Mouse (Mus musculus): ENCODE results near the gene Rnf220. TPM values are rescaled to one million over a fixed set of nuclear protein-coding genes. Genes with fewer than 3 reads are reported as not detected.

The Rnf220 gene
- total RNA-seq, 4 experiments from 2014 or later = 202 to 206 (median 204) TPM

- no peak for DNase-seq (ENCODE audit: low spot score in 2 of 2)
Observed at GRCm38 (mm10) chr4:117381846-117382245, 115.0 kb downstream of the Rnf220 start.

GRCm38 (mm10) chr4:117380558-117380935 lies 116.3 kb downstream of the Rnf220 start:
- DNase-seq (ENCODE audit: low spot score in 2 of 2) = no peak

- DNase-seq (ENCODE audit: low spot score in 2 of 2) = no peak
Observed at GRCm38 (mm10) chr4:117379803-117380557, 116.9 kb downstream of the Rnf220 start.

GRCm38 (mm10) chr4:117374078-117374540 lies 122.7 kb downstream of the Rnf220 start:
- DNase-seq (ENCODE audit: low spot score in 2 of 2) = no peak

DNA sequence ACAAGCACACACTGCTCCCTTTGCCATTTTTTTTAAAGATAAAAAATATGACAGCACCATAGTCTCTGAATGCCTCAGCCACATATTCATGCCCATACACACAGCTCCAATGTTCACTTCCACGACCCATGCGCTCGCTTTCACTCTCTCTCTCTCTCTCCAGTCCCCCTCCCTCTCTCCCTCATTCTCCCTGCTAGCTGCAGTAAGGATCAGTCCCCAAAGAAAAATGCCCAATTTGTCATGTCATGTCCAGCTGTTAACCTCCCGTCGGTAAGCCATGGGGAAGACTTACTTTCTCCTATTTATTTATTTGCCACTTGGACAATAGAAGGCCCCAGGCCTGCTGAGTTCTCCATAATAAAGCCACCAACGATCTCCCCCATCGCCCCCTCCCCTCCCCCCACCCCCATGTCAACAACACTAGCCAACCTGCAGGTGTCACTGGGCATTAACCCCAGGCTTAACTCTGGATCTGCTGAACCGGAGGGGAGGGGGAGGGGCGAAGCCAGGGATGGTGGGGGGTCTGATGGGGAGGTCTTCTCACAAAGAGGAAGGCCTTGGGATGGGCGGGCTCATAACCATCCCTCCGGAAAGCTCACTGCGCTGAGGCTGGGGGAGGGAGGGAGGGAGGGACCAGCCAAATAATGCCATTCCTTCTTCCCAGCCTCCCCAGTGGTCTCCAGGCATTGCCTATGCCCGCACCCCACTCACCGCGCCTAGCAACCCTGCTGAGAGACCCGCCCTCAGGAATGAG lies 123.4 kb downstream of the Rnf220 start:
- DNase-seq (ENCODE audit: low spot score in 2 of 2) = no peak

- no peak for DNase-seq (ENCODE audit: low spot score in 2 of 2)
Observed at GRCm38 (mm10) chr4:117371896-117372295, 125.0 kb downstream of the Rnf220 start.

DNA sequence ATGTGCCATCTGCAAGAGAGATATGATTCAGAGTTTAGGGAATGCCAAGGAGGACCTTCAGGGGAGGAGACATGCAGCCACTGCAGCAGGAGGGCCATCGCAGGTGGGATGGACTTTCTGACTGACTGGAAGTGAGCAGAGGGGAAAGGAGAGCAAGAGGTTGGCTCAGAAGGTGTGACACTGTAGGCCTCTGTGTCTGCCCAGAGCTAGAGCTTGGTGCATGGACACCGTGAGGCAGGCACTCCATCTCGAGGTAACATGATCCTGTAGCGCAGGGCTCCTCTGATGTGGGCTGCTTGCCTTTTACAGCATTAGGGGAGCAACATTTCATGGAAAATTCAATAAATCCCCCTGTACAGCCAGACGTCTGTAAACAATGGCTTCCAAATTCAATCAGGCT lies 126.5 kb downstream of the Rnf220 start:
- DNase-seq (ENCODE audit: low spot score in 2 of 2) = no peak

DNA sequence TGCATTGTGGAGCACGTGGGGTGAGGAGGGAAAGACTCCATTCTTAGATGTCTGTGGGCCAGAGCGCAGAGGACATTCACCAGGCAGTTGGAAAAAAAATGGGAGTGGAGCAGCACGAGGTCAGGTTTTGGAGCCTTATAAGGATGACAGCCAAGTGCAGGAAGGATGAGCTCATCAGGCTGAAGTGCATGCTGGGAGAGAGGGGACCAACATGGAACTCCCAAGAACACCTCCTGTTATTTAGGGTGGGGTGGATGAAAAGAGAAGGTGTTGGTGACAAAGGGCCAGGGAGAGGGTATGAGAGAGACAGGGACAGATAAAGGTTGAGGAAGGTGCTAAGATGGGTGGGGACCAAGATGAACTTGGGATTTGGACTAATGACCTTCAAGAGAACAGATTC lies 127.3 kb downstream of the Rnf220 start:
- no peak for DNase-seq (ENCODE audit: low spot score in 2 of 2)

- no peak for DNase-seq (ENCODE audit: low spot score in 2 of 2)
Observed at GRCm38 (mm10) chr4:117367365-117367764, 129.5 kb downstream of the Rnf220 start.

DNA sequence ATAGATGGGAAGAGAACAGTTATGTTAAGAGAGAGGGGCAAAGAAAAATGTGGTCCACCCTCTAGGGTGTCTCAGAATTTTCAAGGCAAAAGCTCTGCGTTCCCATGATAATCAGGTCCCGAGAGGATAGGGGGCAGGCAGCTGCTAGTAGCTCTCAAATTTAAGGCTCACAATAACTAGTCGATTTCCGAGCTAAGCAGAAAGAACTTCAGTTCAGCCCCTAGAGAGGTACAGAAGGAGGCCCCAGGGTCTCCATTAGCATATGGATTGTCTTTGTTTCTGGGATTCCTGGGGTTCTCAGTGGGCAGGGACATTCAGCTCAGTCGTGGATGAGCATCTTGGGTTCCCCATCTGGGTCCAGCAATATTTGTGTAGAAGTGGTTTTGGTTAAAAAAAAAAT lies 134.8 kb downstream of the Rnf220 start:
- no peak for DNase-seq (ENCODE audit: low spot score in 2 of 2)

DNA sequence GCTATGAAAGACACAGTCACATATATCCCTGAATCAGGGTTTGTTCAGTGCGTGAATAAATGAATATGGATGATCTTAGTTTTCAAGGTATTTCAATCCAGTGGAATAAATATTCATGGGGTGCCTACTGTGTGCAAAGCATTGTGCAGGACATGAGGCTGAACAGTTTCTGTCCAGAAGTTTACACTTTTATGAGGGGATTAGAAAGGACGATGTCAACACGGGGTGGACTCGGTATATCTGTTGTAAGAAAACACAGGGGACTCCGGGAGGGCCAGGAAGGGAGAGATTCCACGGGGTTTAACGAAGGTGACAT lies 135.3 kb downstream of the Rnf220 start:
- DNase-seq (ENCODE audit: low spot score in 2 of 2) = no peak

DNA sequence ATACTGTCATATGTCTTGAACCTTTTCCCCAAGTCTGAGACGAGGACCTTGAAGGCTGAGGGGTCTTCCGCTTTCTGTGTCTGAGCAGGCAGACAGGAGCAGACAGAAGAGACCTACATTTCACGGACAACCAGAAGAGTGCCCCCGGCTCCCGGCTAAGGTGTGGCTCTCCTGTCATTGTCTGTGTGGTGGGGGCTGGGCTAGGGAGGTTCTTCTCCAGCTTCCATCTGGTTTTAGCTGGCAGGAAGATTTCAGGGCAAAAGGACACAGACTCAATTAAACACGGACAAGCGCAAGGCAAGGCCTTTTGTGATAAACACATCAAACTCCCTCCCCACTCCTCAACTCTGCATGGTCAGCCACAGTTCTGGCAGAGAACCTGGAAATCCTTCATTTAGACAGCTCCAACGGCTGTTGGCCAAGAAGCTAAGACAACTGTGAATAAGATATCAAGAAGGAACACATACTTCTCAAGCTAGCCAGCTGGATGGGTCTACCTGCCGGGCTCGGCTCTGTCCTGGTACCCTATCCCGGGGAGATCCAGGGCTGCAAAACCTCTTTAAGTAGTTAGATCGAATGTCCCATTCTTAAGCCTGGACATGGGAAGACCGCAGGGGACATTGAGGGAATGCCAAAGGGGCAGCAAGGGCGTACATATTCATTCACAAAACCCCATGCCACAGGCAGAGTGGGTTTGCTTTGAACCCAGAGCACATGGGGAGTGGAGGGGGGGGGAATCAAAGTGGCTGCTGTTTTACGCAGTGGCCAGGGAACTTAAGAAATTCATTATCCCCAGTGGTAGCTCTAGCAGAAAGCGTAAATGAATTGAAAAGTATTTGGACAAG lies 135.9 kb downstream of the Rnf220 start:
- DNase-seq (ENCODE audit: low spot score in 2 of 2) = no peak

DNA sequence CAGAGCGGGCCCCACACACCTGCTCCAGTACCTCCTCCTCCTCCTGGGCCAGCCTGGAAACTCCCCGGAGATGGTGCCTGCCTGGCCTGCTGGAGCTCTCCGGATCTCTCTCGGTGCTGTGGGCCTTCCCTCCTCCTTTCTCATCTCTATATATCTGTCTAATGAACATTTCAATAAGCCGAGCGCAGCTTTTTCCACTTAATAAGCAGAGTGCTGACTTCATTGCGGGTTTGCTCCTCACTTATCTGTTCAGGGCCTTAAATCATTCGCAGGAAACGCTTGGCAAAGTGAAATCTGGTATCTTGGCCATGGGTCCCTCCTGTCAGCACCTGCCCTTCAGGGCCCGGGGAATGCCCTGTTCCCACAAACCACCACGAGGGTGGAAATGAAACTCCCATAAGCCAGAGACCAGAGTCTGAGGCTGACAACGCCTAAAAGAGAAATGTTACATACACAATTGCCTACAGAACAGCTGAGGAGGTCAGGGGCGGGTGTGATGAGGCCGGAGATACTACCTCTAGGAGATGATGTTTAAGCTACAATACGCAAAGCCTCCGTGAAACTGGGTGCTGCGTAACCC lies 137.0 kb downstream of the Rnf220 start:
- no peak for DNase-seq (ENCODE audit: low spot score in 2 of 2)

DNA sequence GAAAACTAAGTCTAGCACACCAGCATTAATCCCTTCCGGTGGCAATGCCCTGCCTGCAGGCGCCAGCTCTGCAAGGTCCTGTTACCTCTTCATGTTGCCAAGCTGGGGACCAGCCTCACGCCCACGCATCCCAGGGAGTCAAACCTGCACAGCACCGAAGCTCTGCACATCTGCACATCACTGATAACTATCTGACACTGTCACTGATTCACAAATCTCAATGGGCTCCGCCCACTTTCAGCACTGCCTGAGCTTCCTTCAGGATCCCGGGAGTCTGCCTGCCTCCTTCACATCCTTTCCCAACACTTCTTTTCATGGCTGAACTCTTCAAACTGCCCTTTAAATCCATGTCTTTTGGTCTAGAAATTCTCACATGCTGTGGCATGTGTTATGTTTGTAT lies 138.9 kb downstream of the Rnf220 start:
- DNase-seq (ENCODE audit: low spot score in 2 of 2) = no peak

- DNase-seq (ENCODE audit: low spot score in 2 of 2) = no peak
Observed at GRCm38 (mm10) chr4:117357104-117357503, 139.7 kb downstream of the Rnf220 start.

DNA sequence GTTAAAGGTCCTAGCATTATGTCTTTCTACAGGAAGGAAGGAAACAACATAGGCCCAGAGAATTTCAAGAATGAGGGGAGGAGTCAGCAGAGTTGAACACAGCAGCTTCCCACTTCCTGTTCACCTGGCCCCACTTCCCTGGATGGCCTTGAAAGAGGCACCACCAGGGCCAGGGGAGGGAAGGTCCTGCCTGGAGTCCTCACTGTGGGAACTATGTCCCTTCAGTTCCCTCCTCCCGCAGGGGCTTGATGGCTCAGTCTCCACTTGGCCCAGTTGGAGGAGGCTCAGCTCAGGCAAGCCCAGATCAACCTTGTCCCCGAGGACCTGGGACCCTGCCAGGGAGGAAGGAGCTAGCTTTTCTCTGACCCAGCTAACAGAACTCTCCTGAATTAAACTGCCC lies 140.6 kb downstream of the Rnf220 start:
- no peak for DNase-seq (ENCODE audit: low spot score in 2 of 2)

GRCm38 (mm10) chr4:117354651-117355050 lies 142.2 kb downstream of the Rnf220 start:
- DNase-seq (ENCODE audit: low spot score in 2 of 2) = no peak

DNA sequence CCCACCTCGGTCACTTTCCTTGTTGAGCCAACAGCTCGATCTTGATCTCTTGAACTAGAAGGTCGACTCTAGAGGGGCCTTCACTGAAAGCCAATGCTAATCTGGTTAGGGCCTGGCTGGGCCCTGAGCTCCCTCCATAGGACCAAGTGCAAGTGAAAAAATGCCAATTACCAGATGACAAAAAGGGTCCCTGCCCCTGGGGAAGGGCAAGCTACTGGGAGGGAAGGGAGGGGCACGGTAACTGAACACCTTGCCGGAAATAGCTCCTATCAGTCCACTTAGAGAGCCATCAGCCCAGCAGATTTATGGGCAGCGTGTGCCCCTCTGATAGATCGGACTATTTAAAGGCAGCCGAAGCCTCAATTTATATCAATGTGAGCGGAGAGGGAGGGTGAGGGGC lies 143.9 kb downstream of the Rnf220 start:
- no peak for DNase-seq (ENCODE audit: low spot score in 2 of 2)

DNA sequence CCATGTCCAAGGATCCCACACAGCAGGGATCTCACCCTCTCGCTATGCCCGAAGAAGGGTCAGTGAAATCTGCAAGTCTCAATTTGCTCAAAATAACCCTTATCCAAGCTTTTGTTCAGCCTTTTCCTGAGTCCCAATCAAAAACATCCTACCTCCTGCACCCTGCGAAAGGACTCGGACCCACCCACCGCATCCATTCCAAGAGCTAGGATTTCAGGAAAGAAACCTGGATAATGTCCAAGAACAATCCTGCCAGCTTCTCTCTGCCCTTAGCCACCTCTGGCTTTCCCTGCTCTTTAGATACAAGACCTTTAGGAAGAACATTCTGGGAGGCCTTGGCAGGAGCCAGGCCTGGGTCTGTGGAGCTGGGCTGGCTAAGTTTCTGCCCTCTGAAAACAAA lies 144.8 kb downstream of the Rnf220 start:
- DNase-seq (ENCODE audit: low spot score in 2 of 2) = no peak

GRCm38 (mm10) chr4:117350139-117350693 lies 146.6 kb downstream of the Rnf220 start:
- DNase-seq (ENCODE audit: low spot score in 2 of 2) = no peak

DNA sequence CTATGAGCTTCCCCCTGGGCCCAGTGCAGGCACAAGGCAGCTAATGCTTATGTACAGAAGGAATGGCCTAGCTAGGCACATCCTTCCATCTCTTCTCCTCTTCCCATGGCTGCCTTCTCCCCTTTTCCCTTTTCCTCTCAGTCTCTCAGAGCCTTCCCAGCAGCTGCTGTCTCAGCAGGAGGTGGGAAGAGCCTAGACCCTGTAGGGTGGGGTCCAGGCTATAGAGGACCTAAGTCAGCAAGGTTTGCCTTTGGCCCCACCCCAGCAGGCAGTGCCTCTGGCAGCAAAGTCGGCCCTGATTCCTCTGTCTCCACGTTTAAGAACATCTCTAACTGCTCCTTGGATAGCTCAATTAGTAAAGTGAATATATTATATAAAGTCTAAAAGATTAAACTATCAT lies 147.5 kb downstream of the Rnf220 start:
- no peak for DNase-seq (ENCODE audit: low spot score in 2 of 2)
